Mouse (Mus musculus) limb, embryonic 12.5 days (tissue): Measurements from ENCODE around the gene Olfr800. TPM values are rescaled to one million over a fixed set of nuclear protein-coding genes. Genes with fewer than 3 reads are reported as not detected.

Source experiments
- polyA plus RNA-seq: library from polyadenylated mRNA; unstranded; fragments of >200 nt; fragmentation: Nextera tagmentation; extraction: Ambion mirVana; gene quantifications from 2 replicates; pipeline ENCODE4 v1.2.1, GENCODE M21; 2016

Olfr800 gene
- polyA plus RNA-seq, 1 experiment from 2014 or later = not detected

Other genes with a start within 250 kb of the Olfr800 start
- not detected in 2 replicates for gene Olfr786, start 230.4 kb upstream of the Olfr800 start, polyA plus RNA-seq
- gene Olfr787, start 195.8 kb upstream of the Olfr800 start, polyA plus RNA-seq = not detected in 2 replicates
- not detected in 2 replicates for gene Olfr788, start 186.7 kb upstream of the Olfr800 start, polyA plus RNA-seq
- not detected in 2 replicates for gene Olfr789, start 172.9 kb upstream of the Olfr800 start, polyA plus RNA-seq
- gene Olfr790, start 159.2 kb upstream of the Olfr800 start, polyA plus RNA-seq = not detected in 2 replicates
- gene Olfr791, start 135.9 kb upstream of the Olfr800 start, polyA plus RNA-seq = not detected in 2 replicates
- not detected in 2 replicates for gene Olfr792, start 118.5 kb upstream of the Olfr800 start, polyA plus RNA-seq
- gene Olfr794, start 90.0 kb upstream of the Olfr800 start, polyA plus RNA-seq = not detected in 2 replicates
- not detected in 2 replicates for gene Olfr796, start 45.1 kb upstream of the Olfr800 start, polyA plus RNA-seq
- not detected in 2 replicates for gene Olfr798, start 29.8 kb upstream of the Olfr800 start, polyA plus RNA-seq
- not detected in 2 replicates for gene Olfr799, start 20.2 kb upstream of the Olfr800 start, polyA plus RNA-seq
- not detected in 2 replicates for gene Olfr801, start 16.2 kb downstream of the Olfr800 start, polyA plus RNA-seq
- gene Olfr802, start 30.5 kb downstream of the Olfr800 start, polyA plus RNA-seq = not detected in 2 replicates
- not detected in 2 replicates for gene Olfr803, start 36.6 kb downstream of the Olfr800 start, polyA plus RNA-seq
- gene Olfr804, start 45.5 kb downstream of the Olfr800 start, polyA plus RNA-seq = not detected in 2 replicates
- gene Olfr805, start 71.7 kb downstream of the Olfr800 start, polyA plus RNA-seq = not detected in 2 replicates
- not detected in 2 replicates for gene Olfr806, start 84.2 kb downstream of the Olfr800 start, polyA plus RNA-seq
- not detected in 2 replicates for gene Olfr807, start 100.1 kb downstream of the Olfr800 start, polyA plus RNA-seq
- not detected in 2 replicates for gene Olfr808, start 107.8 kb downstream of the Olfr800 start, polyA plus RNA-seq
- not detected in 2 replicates for gene Olfr809, start 116.9 kb downstream of the Olfr800 start, polyA plus RNA-seq
- gene Olfr810, start 137.2 kb downstream of the Olfr800 start, polyA plus RNA-seq = not detected in 2 replicates
- not detected in 2 replicates for gene Olfr811, start 146.7 kb downstream of the Olfr800 start, polyA plus RNA-seq
- not detected in 2 replicates for gene Olfr812, start 188.4 kb downstream of the Olfr800 start, polyA plus RNA-seq
- not detected in 2 replicates for gene Olfr813, start 197.7 kb downstream of the Olfr800 start, polyA plus RNA-seq
- gene Olfr814, start 222.2 kb downstream of the Olfr800 start, polyA plus RNA-seq = not detected in 2 replicates
- gene Olfr815, start 248.2 kb downstream of the Olfr800 start, polyA plus RNA-seq = not detected in 2 replicates